Mouse (Mus musculus): Measurements from ENCODE around the gene 2810004N23Rik. TPM values are rescaled to one million over a fixed set of nuclear protein-coding genes. Genes with fewer than 3 reads are reported as not detected.

The 2810004N23Rik gene
- total and polyA plus RNA-seq, 2 experiments from 2014 or later = 20.3 to 20.6 TPM

DNA sequence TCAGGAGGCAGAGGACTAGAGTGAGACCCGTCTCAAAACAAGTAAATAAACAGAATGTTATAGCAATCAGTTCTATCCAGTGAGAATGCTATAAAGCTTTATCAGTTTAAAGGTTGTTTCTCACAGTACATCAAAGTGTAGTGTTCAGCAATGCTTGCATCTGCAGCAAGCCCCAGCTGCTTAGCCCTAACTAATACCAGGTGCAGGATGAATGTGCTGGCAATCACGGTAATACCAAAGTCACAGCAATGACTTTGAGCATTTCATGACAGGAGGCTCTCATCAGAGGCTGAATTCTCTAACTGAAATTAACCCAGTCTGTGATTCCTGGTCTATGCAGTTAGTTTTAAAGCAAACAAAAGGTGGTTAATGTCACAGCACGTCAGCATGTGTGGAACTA is 29.7 kb upstream of the 2810004N23Rik start:
- 77% methylated on average over 3 of the region's 3 CpGs for WGBS
- ATAC-seq (ENCODE audit: low FRiP score) (no peak), DNase-seq (ENCODE audit: low spot score) (no peak)
- Histone ChIP-seq H3K36me3 (ENCODE audit: insufficient read depth, low read length) (peaks cover 30% of the 10 kb centered on the region), H3K9ac (replicated peaks; ENCODE audit: low read length, poor library complexity, severe bottlenecking) (no peak overlapping the region), H3K4me3 (ENCODE audit: low read depth, low read length) (no peak overlapping the region), H3K27ac (ENCODE audit: low read depth, low read length) (no peak overlapping the region), H3K9me3 (ENCODE audit: low read length) (no peaks in the 10 kb centered on the region), H3K27me3 (ENCODE audit: insufficient read depth, low read length) (no peaks in the 10 kb centered on the region), H3K4me2 (ENCODE audit: low read depth, low read length, poor library complexity, severe bottlenecking) (no peak overlapping the region), H3K4me1 (ENCODE audit: insufficient read depth, low read length) (peaks cover 6% of the 10 kb centered on the region; the same call in 1 of the 2 replicates)
- TF ChIP-seq CTCF (IDR thresholded peaks at IDR 0.05) = no peak

DNA sequence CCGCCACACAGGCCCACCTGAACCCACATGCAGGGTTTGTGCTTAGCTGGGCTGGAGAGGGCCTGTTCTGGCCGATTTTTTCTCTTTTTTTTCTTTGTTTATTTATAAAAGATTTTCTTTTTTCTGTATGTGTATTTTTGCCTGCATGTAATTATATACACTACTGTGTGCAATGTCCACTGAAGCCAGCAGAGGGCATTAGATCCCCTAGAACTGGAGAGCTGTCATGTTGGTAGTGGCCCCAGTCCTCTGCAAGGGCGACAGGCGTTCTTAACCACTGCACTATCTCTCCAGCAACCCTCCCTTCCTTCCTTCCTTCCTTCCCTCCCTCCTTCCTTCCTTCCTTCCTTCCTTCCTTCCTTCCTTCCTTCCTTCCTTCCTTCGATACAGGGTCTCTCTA is 25.5 kb upstream of the 2810004N23Rik start:
- Histone ChIP-seq H3K27me3 (ENCODE audit: insufficient read depth, low read length) (no peaks in the 10 kb centered on the region), H3K4me3 (ENCODE audit: low read depth, low read length) (no peak overlapping the region), H3K4me1 (ENCODE audit: insufficient read depth, low read length) (no peaks in the 10 kb centered on the region), H3K9ac (replicated peaks; ENCODE audit: low read length, poor library complexity, severe bottlenecking) (no peak overlapping the region), H3K9me3 (ENCODE audit: low read length) (no peaks in the 10 kb centered on the region), H3K36me3 (ENCODE audit: insufficient read depth, low read length) (peaks cover 60% of the 10 kb centered on the region), H3K4me2 (ENCODE audit: low read depth, low read length, poor library complexity, severe bottlenecking) (no peak overlapping the region), H3K27ac (ENCODE audit: low read depth, low read length) (no peak overlapping the region)
- no peak for ATAC-seq (ENCODE audit: low FRiP score)
- peak; percentile 46 for TF ChIP-seq CTCF (IDR thresholded peaks at IDR 0.05)
- DNase-seq (ENCODE audit: low spot score) = no peak
- WGBS = 95% methylated on average over 5 of the region's 5 CpGs

DNA sequence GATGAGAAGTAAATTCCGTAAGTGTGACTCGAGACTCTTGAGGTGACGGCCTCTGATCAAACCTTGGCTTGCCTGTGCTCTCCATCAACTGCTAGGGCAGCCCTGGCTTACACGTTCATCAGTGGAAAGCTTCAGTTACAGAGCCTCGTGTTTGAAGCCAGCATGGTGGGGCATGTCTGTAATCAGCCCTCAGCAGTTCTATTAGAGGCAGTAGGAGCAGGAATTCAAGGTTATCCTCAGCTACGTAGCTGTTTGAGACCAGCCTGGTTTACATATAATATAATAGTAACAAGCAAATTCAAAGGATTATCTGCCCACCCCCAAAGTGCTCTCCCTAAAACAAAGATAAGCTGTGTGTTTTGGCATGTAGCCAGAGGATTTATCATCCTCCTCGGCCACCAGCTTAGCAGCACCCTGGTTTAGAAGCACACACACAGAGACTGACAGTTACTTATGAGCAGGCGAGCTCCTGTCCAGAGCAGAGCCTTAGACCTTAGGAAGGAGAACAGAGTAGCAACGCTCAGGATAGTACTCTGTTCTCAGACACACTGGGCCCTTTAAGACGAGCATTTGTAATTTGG is 16.1 kb upstream of the 2810004N23Rik start:
- no peak overlapping the region for H3K4me2 ChIP-seq (ENCODE audit: low read depth, low read length, poor library complexity, severe bottlenecking)
- H3K27ac ChIP-seq (ENCODE audit: low read depth, low read length) = no peak overlapping the region
- DNase-seq (ENCODE audit: low spot score) = no peak
- H3K4me3 ChIP-seq (ENCODE audit: low read depth, low read length) = no peak overlapping the region
- H3K4me1 ChIP-seq (ENCODE audit: insufficient read depth, low read length) = no peaks in the 10 kb centered on the region
- TF ChIP-seq CTCF (IDR thresholded peaks at IDR 0.05) = no peak
- no peaks in the 10 kb centered on the region for H3K9me3 ChIP-seq (ENCODE audit: low read length)
- no peaks in the 10 kb centered on the region for H3K27me3 ChIP-seq (ENCODE audit: insufficient read depth, low read length)
- H3K9ac ChIP-seq (replicated peaks; ENCODE audit: low read length, poor library complexity, severe bottlenecking) = no peak overlapping the region
- no peak for ATAC-seq (ENCODE audit: low FRiP score)
- peaks cover 80% of the 10 kb centered on the region for H3K36me3 ChIP-seq (ENCODE audit: insufficient read depth, low read length)
- 83% methylated on average over 10 of the region's 10 CpGs for WGBS

- no peak overlapping the region for H3K4me2 ChIP-seq (ENCODE audit: low read depth, low read length, poor library complexity, severe bottlenecking)
- H3K27ac ChIP-seq (ENCODE audit: low read depth, low read length) = no peak overlapping the region
- H3K4me3 ChIP-seq (ENCODE audit: low read depth, low read length) = no peak overlapping the region
- TF ChIP-seq CTCF (IDR thresholded peaks at IDR 0.05) = no peak
- H3K27me3 ChIP-seq (ENCODE audit: insufficient read depth, low read length) = no peaks in the 10 kb centered on the region
- no peak for ATAC-seq (ENCODE audit: low FRiP score)
- peaks cover 80% of the 10 kb centered on the region for H3K36me3 ChIP-seq (ENCODE audit: insufficient read depth, low read length)
- no peak for DNase-seq (ENCODE audit: low spot score)
- no peaks in the 10 kb centered on the region for H3K9me3 ChIP-seq (ENCODE audit: low read length)
- H3K9ac ChIP-seq (replicated peaks; ENCODE audit: low read length, poor library complexity, severe bottlenecking) = no peak overlapping the region
- no peaks in the 10 kb centered on the region for H3K4me1 ChIP-seq (ENCODE audit: insufficient read depth, low read length)
- 95% methylated on average over 5 of the region's 5 CpGs for WGBS
Measured at GRCm38 (mm10) chr8:124878141-124878540, 15.2 kb upstream of the 2810004N23Rik start.

DNA sequence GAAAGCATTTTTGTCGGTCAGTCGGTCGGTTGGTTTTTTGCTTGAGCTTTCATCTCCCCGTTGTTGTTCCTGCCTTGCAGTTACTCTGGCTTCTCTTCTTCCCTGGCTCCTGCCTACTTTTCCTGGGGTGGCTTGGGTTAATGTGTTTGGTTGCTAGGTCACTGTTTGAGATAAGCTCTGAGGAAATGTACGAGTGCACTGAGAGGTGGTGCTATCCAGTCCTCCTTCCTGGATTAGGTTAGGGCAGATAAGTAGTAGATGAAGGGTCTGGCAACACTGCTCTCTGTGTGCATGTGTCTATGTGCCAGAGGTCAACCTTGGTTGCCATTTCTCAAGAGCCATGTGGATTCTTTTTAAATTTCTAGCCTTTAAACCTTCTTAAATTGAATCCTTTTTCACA is 9.8 kb upstream of the 2810004N23Rik start:
- H3K4me1 ChIP-seq (ENCODE audit: insufficient read depth, low read length) = no peaks in the 10 kb centered on the region
- H3K36me3 ChIP-seq (ENCODE audit: insufficient read depth, low read length) = peaks cover 54% of the 10 kb centered on the region
- WGBS = 97% methylated on average over 5 of the region's 5 CpGs
- no peak overlapping the region for H3K4me2 ChIP-seq (ENCODE audit: low read depth, low read length, poor library complexity, severe bottlenecking)
- H3K27ac ChIP-seq (ENCODE audit: low read depth, low read length) = no peak overlapping the region
- ATAC-seq (ENCODE audit: low FRiP score) = no peak
- no peaks in the 10 kb centered on the region for H3K27me3 ChIP-seq (ENCODE audit: insufficient read depth, low read length)
- no peak for DNase-seq (ENCODE audit: low spot score)
- H3K9ac ChIP-seq (replicated peaks; ENCODE audit: low read length, poor library complexity, severe bottlenecking) = no peak overlapping the region
- no peaks in the 10 kb centered on the region for H3K9me3 ChIP-seq (ENCODE audit: low read length)
- no peak for TF ChIP-seq CTCF (IDR thresholded peaks at IDR 0.05)
- H3K4me3 ChIP-seq (ENCODE audit: low read depth, low read length) = no peak overlapping the region

- Histone ChIP-seq H3K9ac (replicated peaks; ENCODE audit: low read length, poor library complexity, severe bottlenecking) (no peak overlapping the region), H3K4me3 (ENCODE audit: low read depth, low read length) (no peak overlapping the region), H3K27me3 (ENCODE audit: insufficient read depth, low read length) (no peaks in the 10 kb centered on the region), H3K27ac (ENCODE audit: low read depth, low read length) (no peak overlapping the region), H3K4me1 (ENCODE audit: insufficient read depth, low read length) (no peaks in the 10 kb centered on the region), H3K9me3 (ENCODE audit: low read length) (no peaks in the 10 kb centered on the region), H3K36me3 (ENCODE audit: insufficient read depth, low read length) (peaks cover 53% of the 10 kb centered on the region), H3K4me2 (ENCODE audit: low read depth, low read length, poor library complexity, severe bottlenecking) (no peak overlapping the region)
- DNase-seq (ENCODE audit: low spot score) (no peak), ATAC-seq (ENCODE audit: low FRiP score) (no peak)
- no peak for TF ChIP-seq CTCF (IDR thresholded peaks at IDR 0.05)
- WGBS = 95% methylated on average over 7 of the region's 7 CpGs
Measured at GRCm38 (mm10) chr8:124872081-124872480, 9.2 kb upstream of the 2810004N23Rik start.
